Mouse (Mus musculus) ES-E14 (cell line): ENCODE measurements around the gene Shb.

Experiments
- CHD2 ChIP-seq: IDR thresholded peaks from 2 replicates; pipeline ENCODE4 v1.6.1; 2014; ENCODE audit warnings: mild to moderate bottlenecking, low read depth, low read length, inconsistent platforms
- MAFK ChIP-seq: IDR thresholded peaks from 2 replicates; pipeline ENCODE4 v1.6.1; 2014; ENCODE audit warnings: mild to moderate bottlenecking, low read depth, low read length, inconsistent platforms; ENCODE audit not compliant: insufficient read depth
- ZC3H11A ChIP-seq: IDR thresholded peaks from 2 replicates; pipeline ENCODE4 v1.6.1; 2012; ENCODE audit warnings: low read depth, mild to moderate bottlenecking, inconsistent platforms, low read length, borderline replicate concordance
- ZNF384 ChIP-seq: IDR thresholded peaks from 2 replicates; pipeline ENCODE4 v1.6.1; 2012; ENCODE audit warnings: low read depth, low read length, inconsistent platforms

DNA sequence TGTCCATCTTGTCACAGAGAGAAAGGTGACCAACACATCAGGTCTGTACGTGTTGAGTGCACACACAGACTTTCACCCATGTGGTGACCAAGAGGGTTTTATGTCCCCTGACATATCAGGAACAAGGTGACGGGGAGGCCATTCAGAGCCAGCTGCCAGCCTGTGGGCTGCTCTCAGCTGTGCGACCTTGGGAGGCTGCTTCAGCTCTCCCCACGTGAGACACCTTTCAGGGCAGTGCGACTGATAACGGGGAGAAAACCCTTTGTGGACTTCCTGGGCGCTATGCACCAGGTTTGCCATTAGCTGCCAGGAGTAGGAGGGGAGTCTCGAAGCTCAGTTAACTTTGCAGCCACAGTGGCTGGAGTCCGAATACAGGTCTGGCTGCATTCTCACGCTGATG, 109.6 kb downstream of the Shb start:
- TF ChIP-seq MAFK (no peak), ZNF384 (no peak), ZC3H11A (no peak), CHD2 (no peak)
